Mouse (Mus musculus) T-helper 17 cell (primary cell): ENCODE measurements around the gene Bco2.

Experiments
- in situ Hi-C, 2 experiments: fragments of 300-600 bp; cut with MboI, MseI; formaldehyde crosslinking; loops; 1 replicate in 1 of 2; 2 replicates in 1 of 2; pipeline ENCODE4 v1.15.1; 2025; ENCODE audit warnings: high pct_unique_total_duplicates in 2 of 2

The Bco2 gene

GRCm38 (mm10) chr9:50555094-50555446 lies at the start of gene Bco2:
TSS of gene Bco2 (minus strand) at chr9:50555181.
- in situ Hi-C loops = loop anchor here in 1 of 2 experiments (25.0 kb wide), 1 partner anchor 1743 kb away; no protein-coding TSS in a partner anchor

- in situ Hi-C loops = no loop called here
Observed at GRCm38 (mm10) chr9:50604338-50604737, 49.4 kb upstream of the Bco2 start.

DNA sequence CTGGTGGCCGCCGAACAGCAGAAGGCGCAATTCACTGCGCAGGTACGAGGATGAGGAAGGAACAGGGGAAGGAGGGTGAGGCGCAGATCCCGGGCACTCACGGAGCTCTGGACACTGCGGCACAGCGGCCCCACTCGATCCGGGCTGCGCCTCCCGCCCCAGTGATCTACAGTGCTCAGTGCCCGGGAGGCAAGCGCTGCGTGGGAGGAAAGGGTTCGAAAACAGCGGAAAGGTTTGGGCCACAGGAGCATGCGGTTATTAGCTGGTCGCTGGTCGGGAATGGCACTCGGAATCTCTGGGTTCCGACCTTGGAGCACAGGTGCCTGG lies 49.0 kb upstream of the Bco2 start:
- in situ Hi-C loops = no loop called here

GRCm38 (mm10) chr9:50603189-50603997 lies 48.4 kb upstream of the Bco2 start, which contains the start of the genes Sdhd and Timm8b:
TSS of gene Sdhd (minus strand) at chr9:50603812.
TSS of gene Timm8b (plus strand) at chr9:50603910.
- in situ Hi-C loops = no loop called here

DNA sequence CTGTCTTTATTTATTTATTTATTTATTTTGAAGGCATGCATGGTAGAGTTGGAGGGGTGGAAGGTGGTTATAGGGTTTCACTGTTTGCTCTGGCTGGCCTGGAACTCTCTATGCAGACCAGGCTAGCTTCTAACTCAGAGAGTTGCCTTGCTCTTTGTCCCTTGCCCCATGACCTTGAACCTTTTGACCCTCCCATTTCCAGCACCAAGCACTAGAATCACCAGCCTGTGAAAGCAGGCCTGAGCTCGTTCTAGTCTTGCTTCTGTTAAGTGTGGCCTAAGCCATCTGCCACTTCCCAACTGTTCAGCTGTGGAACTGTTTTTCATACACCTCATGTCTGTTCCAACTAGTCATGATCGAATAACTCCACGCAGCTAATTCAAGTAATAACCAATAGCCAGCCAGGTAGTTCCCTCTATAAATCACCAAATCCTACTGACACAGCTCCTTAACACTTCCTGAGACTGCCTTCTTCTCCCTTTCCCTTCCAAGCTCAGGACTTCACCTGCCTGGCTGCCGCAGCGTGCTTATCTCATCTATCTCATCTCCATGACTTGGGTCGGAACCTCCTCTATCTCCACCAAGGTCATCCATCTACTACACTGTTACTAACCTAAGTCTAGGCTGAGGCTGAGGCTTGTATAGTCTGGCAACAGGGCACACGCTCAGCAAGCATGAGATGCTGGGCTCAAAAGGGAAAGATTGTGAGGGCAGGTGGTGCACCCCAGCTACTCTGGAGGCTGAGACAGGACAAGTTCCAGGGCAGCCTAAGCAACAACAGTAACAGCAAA lies 47.3 kb upstream of the Bco2 start:
- in situ Hi-C loops = no loop called here

DNA sequence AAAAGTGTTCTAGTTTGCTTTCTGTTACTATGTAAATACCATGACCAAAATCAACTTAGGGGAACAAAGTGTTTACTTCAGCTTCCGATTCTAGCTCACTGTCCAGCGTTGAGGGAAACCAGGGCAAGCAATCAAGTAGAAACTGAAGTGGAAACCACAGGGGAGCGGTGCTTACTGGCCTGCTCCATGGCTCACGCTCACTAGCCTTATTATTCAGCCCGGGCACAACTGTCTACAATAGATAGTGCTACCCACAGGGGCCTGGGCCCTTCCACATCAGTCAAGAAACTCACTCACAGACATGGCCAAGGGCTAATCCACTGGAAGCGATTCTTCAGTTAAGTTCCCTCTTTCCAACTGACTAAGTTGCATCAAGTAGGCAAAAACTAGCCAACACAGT lies 46.6 kb upstream of the Bco2 start:
- in situ Hi-C loops = no loop called here

DNA sequence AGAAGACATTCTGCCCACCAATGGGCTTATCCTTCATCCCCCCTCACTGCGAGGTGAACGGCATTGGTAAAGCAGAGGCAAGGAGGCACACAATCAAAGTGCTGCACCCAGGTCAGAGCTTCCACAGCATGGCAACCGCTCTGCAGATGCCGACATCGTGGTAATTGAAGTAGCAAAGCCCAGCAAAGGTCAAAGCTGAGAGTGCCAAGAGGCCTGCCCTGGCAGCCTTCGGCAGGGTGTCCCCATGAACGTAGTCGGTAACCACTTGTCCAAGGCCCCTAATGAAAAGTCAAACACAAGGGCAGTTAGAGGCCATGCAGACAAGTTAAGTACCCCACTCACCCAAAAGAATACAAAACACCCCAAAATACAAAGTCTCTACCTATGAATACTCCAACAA lies 42.0 kb upstream of the Bco2 start:
- in situ Hi-C loops = loop anchor here (5.0 to 25.0 kb wide), 2 partner anchors 145 to 1110 kb away; partner anchors contain the start of gene Ttc12 (in 1 of the 2)

DNA sequence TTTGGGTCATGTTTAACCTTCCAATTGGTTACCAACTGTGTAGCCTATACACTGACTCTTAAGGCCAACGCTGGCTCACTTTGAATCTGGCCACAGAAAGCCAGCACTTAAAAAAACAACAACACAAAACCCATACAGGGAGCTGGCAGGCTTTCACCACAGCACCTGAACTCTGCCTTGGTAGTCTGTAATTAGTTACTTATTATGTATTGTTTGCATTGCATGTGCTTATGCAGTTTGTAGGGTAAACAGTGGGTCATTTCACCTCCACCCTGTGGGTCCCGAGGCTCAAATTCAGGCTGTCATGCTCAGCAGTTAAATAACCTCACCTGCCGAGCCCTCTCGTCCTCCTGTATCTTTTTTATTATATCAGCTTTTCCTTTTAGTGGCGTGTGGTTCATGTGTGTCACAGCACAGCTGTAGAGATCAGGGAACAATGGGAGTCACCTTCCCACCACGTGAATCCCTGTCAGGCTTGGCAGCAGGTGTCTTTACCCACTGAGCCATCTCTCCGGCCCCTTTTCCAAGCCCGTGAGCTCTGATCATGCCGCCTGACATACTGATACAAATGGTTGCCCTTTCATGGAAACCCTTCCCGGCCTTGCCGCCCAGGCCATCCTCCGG lies 39.9 kb upstream of the Bco2 start:
- in situ Hi-C loops = loop anchor here (5.0 to 25.0 kb wide), 2 partner anchors 143 to 1108 kb away; partner anchors contain the start of gene Ttc12 (in 1 of the 2)

DNA sequence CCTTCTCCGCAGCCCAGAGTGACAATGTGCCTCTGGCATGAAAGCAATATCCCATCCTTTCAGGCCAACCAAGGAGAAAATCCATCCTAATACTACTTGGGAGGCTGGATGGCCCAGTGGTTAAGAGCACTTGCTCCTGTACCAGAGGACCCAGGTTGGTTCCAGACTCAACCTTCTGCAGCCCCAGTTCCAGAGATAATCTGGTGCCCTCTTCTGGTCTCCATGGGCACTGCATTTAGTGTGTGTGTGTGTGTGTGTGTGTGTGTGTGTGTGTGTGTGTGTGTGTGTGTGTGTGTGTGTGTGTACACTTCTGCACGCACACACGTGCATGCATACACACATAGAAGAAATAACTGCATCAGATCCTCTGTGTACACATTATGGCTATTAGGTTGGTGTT lies 38.6 kb upstream of the Bco2 start:
- in situ Hi-C loops = loop anchor here in 1 of 2 experiments (25.0 kb wide), 1 partner anchor 1106 kb away; the partner anchor contains the start of gene Ttc12

DNA sequence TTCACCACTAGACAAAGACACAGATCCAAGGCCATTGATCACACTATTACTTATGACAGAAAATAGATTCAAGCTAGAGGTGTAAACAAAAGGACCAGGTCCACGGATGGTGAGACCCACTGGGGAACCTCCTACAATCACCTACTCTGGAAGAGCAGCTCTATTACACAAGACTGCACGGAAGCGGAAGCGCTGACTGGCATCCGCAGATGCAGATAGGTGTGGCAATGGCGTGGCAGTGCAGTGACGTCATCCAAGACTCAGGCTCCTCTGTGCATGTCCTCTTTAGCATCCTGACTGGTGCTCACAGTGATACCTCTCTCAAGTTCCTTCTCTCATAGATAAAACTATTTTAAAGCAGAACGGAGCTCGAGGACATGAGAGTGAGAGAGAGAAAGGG lies 38.0 kb upstream of the Bco2 start:
- in situ Hi-C loops = loop anchor here in 1 of 2 experiments (25.0 kb wide), 1 partner anchor 1106 kb away; the partner anchor contains the start of gene Ttc12

GRCm38 (mm10) chr9:50590856-50591518 lies 36.0 kb upstream of the Bco2 start:
- in situ Hi-C loops = loop anchor here in 1 of 2 experiments (25.0 kb wide), 1 partner anchor 1104 kb away; the partner anchor contains the start of gene Ttc12

- in situ Hi-C loops = loop anchor here (5.0 to 25.0 kb wide), 4 partner anchors 40 to 1318 kb away; partner anchors contain the start of gene Ttc12 (in 1 of the 2)
Observed at GRCm38 (mm10) chr9:50586955-50587354, 32.0 kb upstream of the Bco2 start.

- in situ Hi-C loops = loop anchor here (5.0 to 25.0 kb wide), 4 partner anchors 38 to 1320 kb away; partner anchors contain the start of gene Ttc12 (in 1 of the 2)
Observed at GRCm38 (mm10) chr9:50585145-50585818, 30.3 kb upstream of the Bco2 start.

- in situ Hi-C loops = loop anchor here in 1 of 2 experiments (10.0 to 25.0 kb wide), 3 partner anchors 326 to 1324 kb away; partner anchors contain the start of gene Ttc12
Observed at GRCm38 (mm10) chr9:50580370-50580769, 25.4 kb upstream of the Bco2 start.

- in situ Hi-C loops = loop anchor here in 1 of 2 experiments (10.0 to 25.0 kb wide), 2 partner anchors 1325 to 1758 kb away; no protein-coding TSS in a partner anchor
Observed at GRCm38 (mm10) chr9:50569599-50570525, 14.9 kb upstream of the Bco2 start.

- in situ Hi-C loops = loop anchor here in 1 of 2 experiments (25.0 kb wide), 1 partner anchor 1756 kb away; no protein-coding TSS in a partner anchor
Observed at GRCm38 (mm10) chr9:50567881-50568280, 12.9 kb upstream of the Bco2 start.

DNA sequence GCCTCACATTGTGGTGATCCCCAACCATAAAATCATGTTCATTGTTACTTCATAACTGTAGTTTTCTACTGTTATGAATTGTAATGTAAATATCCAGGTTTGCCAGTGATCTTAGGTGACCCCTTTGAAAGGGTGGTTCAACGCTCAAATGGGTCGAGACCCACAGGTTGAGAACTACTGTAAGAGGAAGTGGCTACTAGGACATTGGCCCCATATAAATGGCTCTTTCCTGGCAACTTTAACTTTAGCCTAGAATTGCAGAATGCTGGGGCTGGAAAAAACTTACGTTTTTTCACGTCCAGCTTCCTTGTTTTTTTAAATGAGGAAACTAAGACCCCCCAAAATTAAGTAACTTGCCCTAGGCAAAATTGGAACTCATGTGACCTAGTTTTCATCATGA lies 12.4 kb upstream of the Bco2 start:
- in situ Hi-C loops = loop anchor here in 1 of 2 experiments (25.0 kb wide), 1 partner anchor 1755 kb away; no protein-coding TSS in a partner anchor

GRCm38 (mm10) chr9:50565940-50566339 lies 11.0 kb upstream of the Bco2 start:
- in situ Hi-C loops = loop anchor here in 1 of 2 experiments (25.0 kb wide), 1 partner anchor 1754 kb away; no protein-coding TSS in a partner anchor

GRCm38 (mm10) chr9:50565173-50565572 lies 10.2 kb upstream of the Bco2 start:
- in situ Hi-C loops = loop anchor here in 1 of 2 experiments (25.0 kb wide), 1 partner anchor 1753 kb away; no protein-coding TSS in a partner anchor
